Mouse (Mus musculus) cerebellum, adult 11 months (tissue): ENCODE measurements around the gene Tmem168.
A peak's percentile ranks its signal among the peaks of the same experiment; 100 is the strongest.

ENCODE experiments used
- DNase-seq: peaks from one replicate; pipeline ENCODE4 v3.0.0; 2022

Gene Tmem168

GRCm38 (mm10) chr6:13607621-13608493 is at the start of gene Tmem168:
Tmem168 (minus strand) TSS chr6:13608100.
- peak; percentile 92 for DNase-seq

- no peak for DNase-seq
Observed at GRCm38 (mm10) chr6:13654081-13654480, 46.2 kb upstream of the Tmem168 start.

- no peak for DNase-seq
Observed at GRCm38 (mm10) chr6:13652284-13652683, 44.4 kb upstream of the Tmem168 start.

- no peak for DNase-seq
Observed at GRCm38 (mm10) chr6:13650854-13651253, 43.0 kb upstream of the Tmem168 start.

- no peak for DNase-seq
Observed at GRCm38 (mm10) chr6:13648305-13648704, 40.4 kb upstream of the Tmem168 start.

- no peak for DNase-seq
Observed at GRCm38 (mm10) chr6:13636582-13636989, 28.7 kb upstream of the Tmem168 start.

- DNase-seq = no peak
Observed at GRCm38 (mm10) chr6:13632571-13632970, 24.7 kb upstream of the Tmem168 start.

- no peak for DNase-seq
Observed at GRCm38 (mm10) chr6:13630607-13631006, 22.7 kb upstream of the Tmem168 start.

GRCm38 (mm10) chr6:13619618-13620017 is 11.7 kb upstream of the Tmem168 start:
- DNase-seq = no peak

GRCm38 (mm10) chr6:13617110-13617509 is 9.2 kb upstream of the Tmem168 start:
- DNase-seq = no peak

- no peak for DNase-seq
Observed at GRCm38 (mm10) chr6:13614568-13614967, 6.7 kb upstream of the Tmem168 start.

- no peak for DNase-seq
Observed at GRCm38 (mm10) chr6:13613671-13614070, 5.8 kb upstream of the Tmem168 start.

GRCm38 (mm10) chr6:13610869-13611268 is 3.0 kb upstream of the Tmem168 start:
- DNase-seq = no peak

GRCm38 (mm10) chr6:13609353-13610140 is 1.6 kb upstream of the Tmem168 start:
- no peak for DNase-seq

GRCm38 (mm10) chr6:13606921-13607620 is 829 bp downstream of the Tmem168 start:
- DNase-seq = no peak

GRCm38 (mm10) chr6:13606394-13606793 is 1.5 kb downstream of the Tmem168 start:
- DNase-seq = no peak

GRCm38 (mm10) chr6:13603134-13603533 is 4.8 kb downstream of the Tmem168 start:
- DNase-seq = no peak

- DNase-seq = no peak
Observed at GRCm38 (mm10) chr6:13601587-13601986, 6.3 kb downstream of the Tmem168 start.

GRCm38 (mm10) chr6:13598239-13598923 is 9.5 kb downstream of the Tmem168 start:
- DNase-seq = no peak

GRCm38 (mm10) chr6:13592729-13593345 is 15.1 kb downstream of the Tmem168 start:
- DNase-seq = no peak

- no peak for DNase-seq
Observed at GRCm38 (mm10) chr6:13586560-13586959, 21.3 kb downstream of the Tmem168 start.

GRCm38 (mm10) chr6:13586154-13586553 is 21.7 kb downstream of the Tmem168 start:
- DNase-seq = no peak
